Mouse (Mus musculus): ENCODE results near the gene Tsc22d4.
A peak's percentile ranks its signal among the peaks of the same experiment; 100 is the strongest.

Tsc22d4 gene

DNA sequence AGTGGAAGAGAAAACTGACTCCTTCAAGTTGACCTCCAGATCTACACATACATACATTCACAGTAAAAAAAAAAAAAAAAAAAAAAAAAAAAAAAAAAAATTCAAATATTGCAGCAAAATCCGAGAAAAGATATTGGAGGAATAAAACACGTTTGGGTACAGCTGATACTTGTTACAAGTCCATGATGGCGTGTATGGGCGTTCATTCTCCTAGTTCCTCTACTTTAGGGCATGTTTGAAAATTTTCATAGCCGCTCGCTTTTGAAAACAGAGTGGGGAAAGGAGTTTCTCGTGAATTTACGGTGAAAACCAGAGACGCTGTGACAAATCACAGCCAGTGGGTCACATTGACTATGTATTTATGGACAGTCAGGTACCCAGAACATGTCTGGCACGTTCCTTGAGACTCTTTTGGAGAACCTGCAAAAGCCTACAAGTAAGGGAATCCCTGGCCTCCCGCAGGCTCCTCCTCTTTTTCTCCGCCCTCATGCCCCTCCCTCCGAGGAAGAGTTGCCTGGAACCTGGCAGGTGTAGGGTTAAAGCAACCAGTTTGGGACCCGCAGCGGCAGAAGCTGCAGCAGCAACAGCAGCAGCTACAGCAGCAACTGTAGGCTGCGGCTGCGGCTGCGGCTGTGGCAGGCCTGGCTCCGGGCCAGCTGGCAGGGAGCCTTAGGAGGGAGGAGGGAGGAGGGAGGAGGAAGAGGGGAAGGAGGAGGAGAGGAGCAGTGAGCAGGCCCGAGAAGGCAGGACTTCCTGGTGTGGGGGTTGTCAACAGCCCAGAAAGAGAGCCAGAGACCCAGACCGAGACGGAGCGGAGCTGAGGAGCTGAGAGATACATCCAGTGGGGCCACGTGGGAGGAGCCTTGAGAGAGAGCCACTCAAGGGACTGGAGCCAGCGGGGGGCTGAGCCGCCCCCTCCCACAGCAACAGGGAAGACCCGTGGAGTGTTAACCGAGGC is at the start of gene Tsc22d4:
Gene Tsc22d4, plus strand, starts transcription at position 517 of the 958 bp plus-strand sequence.
- peak; percentile 92 to 93 for DNase-seq (ENCODE audit: low spot score in 2 of 2)

- DNase-seq (ENCODE audit: low spot score in 2 of 2): no peak
Measured at GRCm38 (mm10) chr5:137695930-137696329, 49.6 kb upstream of the Tsc22d4 start.

GRCm38 (mm10) chr5:137699080-137699479 is 46.5 kb upstream of the Tsc22d4 start:
- DNase-seq (ENCODE audit: low spot score in 2 of 2): no peak

DNA sequence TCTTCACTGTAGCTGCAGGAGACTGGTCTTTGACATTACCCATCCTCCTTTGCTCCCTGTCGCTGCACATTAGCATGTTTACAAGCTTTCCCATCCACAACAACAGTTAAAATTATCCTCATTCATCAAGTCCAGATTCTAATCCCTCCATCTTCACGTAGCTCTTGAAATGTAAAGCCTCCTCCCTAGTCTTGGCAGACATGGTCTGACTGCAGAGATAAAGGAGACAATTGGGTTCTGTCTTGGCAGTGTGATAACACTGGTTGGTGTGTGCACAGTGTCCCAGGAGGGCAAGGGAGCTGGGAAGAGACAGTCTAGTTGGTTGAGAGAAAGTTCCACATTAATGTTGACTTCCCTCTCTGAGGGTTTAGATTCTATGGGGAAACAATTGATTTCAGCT is 45.7 kb upstream of the Tsc22d4 start:
- no peak for DNase-seq (ENCODE audit: low spot score in 2 of 2)

- DNase-seq (ENCODE audit: low spot score in 2 of 2): peak; percentile 41 to 53
Measured at GRCm38 (mm10) chr5:137705242-137705641, 40.3 kb upstream of the Tsc22d4 start.

DNA sequence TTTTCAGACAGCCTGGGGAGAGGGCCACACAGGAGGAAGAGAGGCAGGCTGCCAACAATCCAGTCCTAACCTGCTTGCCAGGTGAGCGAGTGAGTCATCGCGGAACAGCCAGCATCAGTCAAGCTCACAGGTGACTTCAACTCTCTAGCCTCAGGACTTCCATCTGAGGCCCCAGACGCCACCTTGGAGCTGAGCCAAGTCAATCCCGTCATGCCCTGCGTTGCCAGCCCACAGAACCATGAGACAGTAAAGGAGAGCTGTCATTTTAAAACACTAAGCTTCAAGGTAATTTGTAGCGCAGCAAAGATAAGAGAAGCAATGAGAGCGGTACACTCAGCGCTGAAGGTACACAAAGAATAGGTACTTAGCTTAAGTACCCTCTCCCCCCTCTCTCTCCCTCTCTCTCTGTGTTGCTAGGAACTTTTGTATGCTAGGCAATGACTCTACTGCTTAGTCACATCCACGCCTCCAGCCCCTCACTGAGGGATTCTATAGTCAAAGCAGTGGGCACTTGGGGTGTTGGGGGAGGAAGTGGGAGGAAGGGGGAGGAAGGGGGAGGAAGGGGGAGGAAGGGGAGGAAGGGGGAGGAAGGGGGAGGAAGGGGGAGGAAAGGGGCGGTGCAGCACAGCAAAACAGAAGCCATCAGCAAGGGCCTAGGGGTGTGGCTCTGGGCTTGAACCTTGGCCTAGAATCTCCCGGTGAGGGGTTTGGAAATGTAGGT is 38.5 kb upstream of the Tsc22d4 start:
- DNase-seq (ENCODE audit: low spot score in 2 of 2): peak; percentile 80 to 82

- no peak for DNase-seq (ENCODE audit: low spot score in 2 of 2)
Measured at GRCm38 (mm10) chr5:137713454-137713853, 32.1 kb upstream of the Tsc22d4 start.

GRCm38 (mm10) chr5:137715685-137716084 is 29.8 kb upstream of the Tsc22d4 start:
- no peak for DNase-seq (ENCODE audit: low spot score in 2 of 2)

DNA sequence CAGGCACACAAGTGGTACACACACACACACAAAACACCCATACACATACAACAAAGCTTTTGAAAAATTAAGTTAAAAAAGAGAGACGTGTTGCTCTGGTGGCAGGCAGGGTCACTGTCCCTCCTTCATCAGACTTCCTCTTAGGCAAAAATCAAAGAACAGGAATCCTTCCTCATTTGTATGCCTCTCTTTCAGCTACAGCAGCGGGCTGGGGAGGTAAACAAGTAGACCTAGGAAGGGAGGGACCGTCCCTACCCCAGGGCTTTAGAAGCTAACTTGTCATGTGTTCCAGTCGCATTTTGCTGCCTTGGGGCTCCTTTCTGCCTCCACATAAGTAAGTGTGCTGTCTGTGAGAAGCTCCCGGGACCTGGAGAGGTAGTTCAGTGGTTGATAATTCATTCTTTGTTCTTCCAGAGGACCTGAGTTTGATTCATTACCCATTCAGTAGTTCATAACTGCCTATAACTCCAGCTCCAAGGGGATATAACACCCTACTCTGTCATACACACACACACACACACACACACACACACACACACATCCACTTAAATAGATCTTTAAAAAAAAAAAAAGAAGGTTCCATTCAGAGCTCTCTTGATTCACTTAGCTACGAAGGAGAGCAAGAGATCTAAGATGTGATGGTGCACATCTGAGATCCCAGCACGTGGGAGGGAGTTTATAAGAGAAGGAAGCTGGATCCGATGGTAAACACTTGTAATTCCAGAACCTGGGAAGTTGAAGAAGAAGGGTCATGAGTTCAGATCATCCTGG is 27.3 kb upstream of the Tsc22d4 start:
- peak; percentile 76 to 79 for DNase-seq (ENCODE audit: low spot score in 2 of 2)

- DNase-seq (ENCODE audit: low spot score in 2 of 2): no peak
Measured at GRCm38 (mm10) chr5:137719088-137719487, 26.4 kb upstream of the Tsc22d4 start.

DNA sequence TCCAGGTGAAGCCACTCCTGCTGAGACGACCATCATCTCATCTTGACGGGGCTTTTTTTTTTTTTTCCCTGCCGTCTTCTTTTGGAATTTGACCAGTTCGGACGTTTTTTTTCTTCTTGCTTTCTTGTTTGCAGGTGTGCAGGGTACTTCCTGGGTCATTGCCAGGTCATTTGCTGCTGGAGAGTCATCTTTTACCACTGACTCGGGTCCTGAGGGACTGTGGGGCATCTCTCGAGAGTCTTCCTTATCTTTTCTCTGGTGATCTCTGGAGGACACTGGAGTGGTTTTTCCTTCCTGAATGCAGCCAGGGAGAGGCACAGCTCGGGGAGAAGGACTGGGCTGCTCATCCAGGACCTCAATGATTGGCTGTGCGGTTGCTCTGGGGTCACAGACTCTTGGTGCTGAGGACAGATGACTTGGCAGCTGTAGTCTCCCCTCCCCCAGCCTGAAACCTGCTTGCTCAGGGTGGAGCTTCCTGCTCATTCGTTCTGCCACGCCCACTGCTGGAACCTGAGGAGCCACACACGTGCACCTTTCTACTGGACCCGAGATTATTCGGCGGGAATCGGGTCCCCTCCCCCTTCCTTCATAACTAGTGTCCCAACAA is 24.9 kb upstream of the Tsc22d4 start:
- peak; percentile 54 to 58 for DNase-seq (ENCODE audit: low spot score in 2 of 2)

GRCm38 (mm10) chr5:137723840-137724239 is 21.7 kb upstream of the Tsc22d4 start:
- DNase-seq (ENCODE audit: low spot score in 2 of 2): peak in 1 of 2 experiments; percentile 48

DNA sequence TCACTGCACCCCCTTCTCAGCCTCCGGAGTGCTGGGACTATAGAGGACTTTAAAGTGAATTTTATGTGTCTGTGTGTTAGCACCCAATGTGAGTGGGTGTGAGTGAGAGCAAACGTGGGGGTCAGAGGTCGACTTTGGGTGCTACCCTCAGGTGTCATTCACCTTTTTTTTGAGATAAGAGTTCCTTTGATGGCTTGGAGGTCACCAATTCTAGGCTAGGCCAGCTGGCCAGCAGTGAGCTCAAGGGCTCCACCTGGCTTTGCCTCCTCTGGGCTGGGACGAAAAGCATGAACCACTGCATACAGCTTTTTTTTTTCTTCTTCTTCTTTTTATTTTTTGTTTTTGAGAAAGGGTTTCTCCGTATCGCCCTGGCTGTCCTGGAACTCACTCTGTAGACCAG is 18.8 kb upstream of the Tsc22d4 start:
- DNase-seq (ENCODE audit: low spot score in 2 of 2): no peak

GRCm38 (mm10) chr5:137733638-137734288 is 11.8 kb upstream of the Tsc22d4 start:
- no peak for DNase-seq (ENCODE audit: low spot score in 2 of 2)

DNA sequence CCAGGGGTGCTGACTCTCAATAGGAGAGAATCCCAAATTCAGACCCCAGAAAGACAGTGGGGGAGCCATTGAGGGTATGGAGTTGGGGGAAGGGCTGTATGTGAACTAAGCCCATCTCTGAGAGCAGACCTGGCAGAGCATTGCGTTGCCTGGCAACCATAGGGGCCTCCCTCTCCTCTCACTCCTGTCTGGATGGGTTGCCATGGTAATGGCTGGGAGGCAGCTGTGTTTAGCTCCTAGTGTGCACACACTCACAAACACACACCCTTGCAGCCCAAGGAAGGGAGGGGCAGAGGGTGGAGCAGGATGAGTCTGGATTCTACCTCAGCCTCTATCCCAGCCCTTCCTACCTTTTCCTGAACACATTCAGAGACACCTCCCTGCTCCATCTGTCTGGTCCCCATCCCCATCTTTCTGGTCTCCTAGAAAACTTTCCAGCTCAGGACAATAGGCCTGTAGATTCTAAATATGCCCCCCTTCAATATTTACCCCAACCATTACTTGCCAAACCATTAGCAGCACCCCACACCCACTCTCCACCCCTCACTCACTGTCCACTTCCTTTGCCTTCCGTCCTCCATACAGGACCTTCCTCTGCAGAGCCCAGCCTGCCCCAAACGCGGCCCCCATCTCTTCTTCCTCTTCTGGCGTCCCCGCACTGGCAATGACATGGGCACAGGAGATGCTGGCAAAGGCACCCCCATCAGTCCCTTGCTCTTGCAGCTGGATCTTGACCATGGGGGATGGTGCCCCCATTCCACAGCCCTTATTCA is 11.1 kb upstream of the Tsc22d4 start:
- DNase-seq (ENCODE audit: low spot score in 2 of 2): no peak

DNA sequence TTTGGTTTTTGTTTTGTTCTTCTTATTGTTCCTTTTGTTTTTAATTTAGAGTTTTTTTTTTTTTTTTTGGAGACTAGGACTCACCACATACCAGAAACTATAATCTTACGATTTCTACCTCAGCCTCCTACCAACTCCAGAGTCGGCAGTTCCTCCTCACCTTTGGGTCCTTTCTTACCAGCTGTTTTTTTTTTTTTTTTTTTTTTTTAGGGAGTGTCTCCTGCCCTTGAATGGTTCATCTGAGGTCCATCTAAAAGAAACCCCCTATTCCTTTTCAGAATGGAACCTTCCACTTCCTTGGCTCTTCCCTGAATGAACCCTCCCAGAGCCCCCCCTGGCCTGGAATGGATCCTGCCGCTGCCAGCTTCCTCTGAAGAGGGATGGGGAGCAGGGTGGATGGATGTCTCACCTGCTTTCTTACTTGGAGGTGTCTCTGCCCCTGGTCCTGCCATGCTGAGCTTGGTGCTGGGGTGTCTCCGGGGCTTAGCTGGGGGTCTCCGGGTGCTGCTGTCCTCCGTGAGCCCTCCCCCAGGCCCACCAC is 8.1 kb upstream of the Tsc22d4 start:
- DNase-seq (ENCODE audit: low spot score in 2 of 2): no peak

GRCm38 (mm10) chr5:137738516-137738915 is 7.0 kb upstream of the Tsc22d4 start:
- DNase-seq (ENCODE audit: low spot score in 2 of 2): no peak

- DNase-seq (ENCODE audit: low spot score in 2 of 2): no peak
Measured at GRCm38 (mm10) chr5:137739471-137739870, 6.1 kb upstream of the Tsc22d4 start.

- no peak for DNase-seq (ENCODE audit: low spot score in 2 of 2)
Measured at GRCm38 (mm10) chr5:137740506-137740905, 5.0 kb upstream of the Tsc22d4 start.

All from spleen, postnatal 36 days (tissue).